Mouse (Mus musculus) ovary, postnatal 10 days (tissue): ENCODE results near the gene Camkmt.

Experiments used
- DNase-seq: peaks from one replicate; pipeline ENCODE4 v3.0.0; 2022; ENCODE audit warnings: low spot score

Camkmt gene

GRCm38 (mm10) chr17:85089621-85090020 is 731 bp upstream of the Camkmt start:
- DNase-seq: no peak

- DNase-seq: no peak
Observed at GRCm38 (mm10) chr17:85091762-85092161, 1.4 kb downstream of the Camkmt start.

DNA sequence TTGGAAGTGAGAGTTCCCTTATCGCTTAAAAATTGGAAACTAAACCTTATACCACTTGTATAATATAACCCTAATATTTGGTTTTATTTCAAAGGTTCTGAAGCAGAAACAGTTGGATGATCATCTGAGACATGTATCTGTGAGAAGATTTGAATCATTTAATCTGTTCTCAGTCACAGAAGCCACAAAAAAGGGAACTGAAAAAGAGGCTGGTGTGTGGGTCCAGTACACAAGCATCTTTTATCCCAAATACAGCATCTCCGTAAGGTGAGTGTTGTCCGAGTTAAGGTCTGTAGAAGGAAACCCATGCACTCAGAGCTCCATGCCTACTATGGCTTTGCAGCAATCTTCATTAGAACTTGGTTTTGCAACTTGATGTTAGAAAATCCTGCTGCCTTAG is 6.0 kb downstream of the Camkmt start:
- no peak for DNase-seq

DNA sequence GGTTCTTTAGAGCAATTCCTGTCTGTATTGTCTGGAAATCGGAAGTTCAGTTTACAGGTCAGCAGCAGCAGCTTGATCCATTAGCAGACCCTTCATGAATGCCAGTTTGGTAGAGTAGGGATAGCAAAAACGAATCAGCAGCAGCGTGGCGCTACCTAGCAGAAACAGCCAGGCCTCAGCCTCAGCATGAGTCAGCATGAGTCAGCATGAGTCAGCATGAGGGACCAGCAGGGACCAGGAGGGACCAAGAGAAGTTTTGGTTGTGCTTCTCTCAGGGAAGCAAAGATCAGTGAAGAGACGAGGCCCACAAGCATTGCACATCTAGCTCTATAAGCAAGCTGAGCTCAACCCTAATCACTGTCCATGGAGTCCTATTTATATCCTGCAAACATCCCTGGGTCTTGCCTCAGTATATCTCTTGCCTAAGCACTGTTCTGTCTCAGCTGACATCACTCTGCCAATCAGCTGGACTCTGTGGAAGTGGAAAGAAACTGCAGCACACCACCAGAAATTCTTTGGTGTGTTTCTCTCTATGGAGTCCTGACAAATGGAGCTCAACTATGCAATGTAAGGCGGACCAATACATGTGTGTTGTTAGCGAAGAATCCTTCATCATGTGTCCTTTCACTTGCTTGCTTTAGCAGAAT is 8.4 kb downstream of the Camkmt start:
- no peak for DNase-seq

- DNase-seq: no peak
Observed at GRCm38 (mm10) chr17:85100232-85100631, 9.9 kb downstream of the Camkmt start.

GRCm38 (mm10) chr17:85101751-85102150 is 11.4 kb downstream of the Camkmt start:
- DNase-seq: no peak

- DNase-seq: no peak
Observed at GRCm38 (mm10) chr17:85103310-85103709, 13.0 kb downstream of the Camkmt start.

- DNase-seq: no peak
Observed at GRCm38 (mm10) chr17:85110640-85111039, 20.3 kb downstream of the Camkmt start.

GRCm38 (mm10) chr17:85113441-85113840 is 23.1 kb downstream of the Camkmt start:
- DNase-seq: no peak

DNA sequence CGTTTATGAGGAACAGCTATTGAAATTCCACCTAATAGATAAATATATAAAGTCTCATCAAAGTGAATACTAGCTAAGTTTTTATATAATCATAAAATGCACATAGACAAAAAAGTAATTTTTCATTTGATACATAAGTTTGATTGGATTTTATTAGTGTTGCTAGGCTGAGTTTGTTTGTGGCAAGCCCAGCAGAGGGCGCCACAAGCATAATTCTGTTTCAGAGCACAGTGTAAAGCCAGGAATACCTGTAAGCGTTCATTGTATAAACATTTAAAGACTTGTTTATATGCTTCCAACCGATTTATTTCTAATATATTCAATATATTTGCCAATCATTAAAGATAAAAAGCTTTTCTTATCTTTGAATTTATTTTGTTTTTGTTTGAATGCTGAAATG is 26.3 kb downstream of the Camkmt start:
- DNase-seq: no peak

DNA sequence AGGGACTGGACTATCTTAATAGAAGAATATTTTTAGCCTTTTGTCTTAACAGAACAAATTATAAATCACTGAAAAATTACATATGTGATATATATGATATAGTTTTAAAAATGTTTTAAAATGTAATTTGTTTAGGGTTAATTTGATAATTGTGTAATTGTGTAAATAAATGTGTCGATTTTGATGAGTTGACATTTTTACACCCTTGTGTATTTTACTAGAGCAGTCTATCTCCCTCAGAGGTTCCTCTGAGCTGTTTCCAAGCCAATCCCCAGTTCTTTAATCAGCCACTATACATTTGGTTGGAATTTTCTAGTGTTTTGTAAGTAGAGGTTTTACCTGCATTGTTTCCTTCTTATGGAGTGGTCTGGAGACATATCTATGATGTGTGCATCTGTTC is 48.0 kb downstream of the Camkmt start:
- DNase-seq: no peak

GRCm38 (mm10) chr17:85141621-85142020 is 51.3 kb downstream of the Camkmt start:
- no peak for DNase-seq

GRCm38 (mm10) chr17:85142495-85143111 is 52.3 kb downstream of the Camkmt start:
- no peak for DNase-seq

DNA sequence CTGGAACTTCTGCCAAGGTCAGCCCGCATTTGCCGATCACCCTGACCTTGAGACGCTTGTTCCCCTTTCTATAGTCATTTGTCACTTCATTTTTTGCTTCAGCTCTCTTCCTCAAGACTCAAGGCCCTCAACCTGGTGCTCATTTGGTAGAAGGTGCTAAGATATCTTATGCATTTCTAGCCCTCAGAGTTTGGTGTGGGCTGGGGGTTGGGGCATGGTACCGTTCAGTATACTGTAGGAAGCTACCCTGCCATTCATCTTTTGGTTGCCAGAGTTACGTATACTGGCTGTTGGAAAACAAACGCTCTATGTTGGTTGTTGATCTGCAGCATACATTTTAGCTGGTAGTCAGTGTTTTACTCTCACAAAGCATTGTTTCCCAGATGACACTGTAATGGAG is 53.8 kb downstream of the Camkmt start:
- DNase-seq: no peak

GRCm38 (mm10) chr17:85148348-85148747 is 58.0 kb downstream of the Camkmt start:
- no peak for DNase-seq

GRCm38 (mm10) chr17:85149211-85149738 is 58.9 kb downstream of the Camkmt start:
- DNase-seq: no peak

DNA sequence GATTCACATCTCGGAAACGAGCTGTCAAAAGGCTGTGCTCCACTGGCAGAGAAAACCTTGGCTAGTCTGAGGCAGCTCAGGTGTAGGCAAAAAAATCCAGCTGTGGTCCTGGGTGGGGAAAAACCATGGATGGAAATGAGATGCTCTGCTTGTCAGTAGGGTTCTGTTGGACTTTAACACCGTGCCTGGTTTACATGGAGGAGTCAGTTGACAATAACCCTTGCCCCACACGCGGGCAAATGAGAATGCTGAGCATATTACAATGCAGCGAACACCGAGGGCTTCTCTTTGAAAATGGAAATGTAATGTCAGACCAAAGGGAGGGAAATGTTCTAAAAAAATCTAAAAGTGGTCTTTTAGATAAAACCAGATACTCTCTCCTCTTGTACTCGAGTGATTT is 60.9 kb downstream of the Camkmt start:
- DNase-seq: no peak

- DNase-seq: no peak
Observed at GRCm38 (mm10) chr17:85158202-85158601, 67.8 kb downstream of the Camkmt start.

DNA sequence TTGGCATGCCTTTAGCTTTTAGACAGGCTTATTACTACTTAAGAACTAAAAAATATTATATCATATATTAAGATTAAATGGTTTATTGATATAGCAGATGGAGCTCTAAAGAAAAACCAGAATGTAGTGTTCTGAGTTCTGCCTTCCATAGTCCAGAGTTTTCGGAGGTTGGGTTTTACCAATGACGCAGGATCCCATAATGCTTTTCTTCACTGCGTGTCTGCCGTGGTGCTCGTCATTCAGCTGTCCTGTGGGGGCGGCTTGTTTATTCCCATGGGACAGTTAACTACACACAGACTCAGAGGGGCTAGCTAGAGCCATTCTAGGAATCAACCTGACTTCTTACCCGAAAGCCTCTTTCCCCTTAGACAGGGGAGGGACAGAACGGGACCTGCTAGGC is 69.2 kb downstream of the Camkmt start:
- DNase-seq: no peak

- no peak for DNase-seq
Observed at GRCm38 (mm10) chr17:85160786-85161185, 70.4 kb downstream of the Camkmt start.

DNA sequence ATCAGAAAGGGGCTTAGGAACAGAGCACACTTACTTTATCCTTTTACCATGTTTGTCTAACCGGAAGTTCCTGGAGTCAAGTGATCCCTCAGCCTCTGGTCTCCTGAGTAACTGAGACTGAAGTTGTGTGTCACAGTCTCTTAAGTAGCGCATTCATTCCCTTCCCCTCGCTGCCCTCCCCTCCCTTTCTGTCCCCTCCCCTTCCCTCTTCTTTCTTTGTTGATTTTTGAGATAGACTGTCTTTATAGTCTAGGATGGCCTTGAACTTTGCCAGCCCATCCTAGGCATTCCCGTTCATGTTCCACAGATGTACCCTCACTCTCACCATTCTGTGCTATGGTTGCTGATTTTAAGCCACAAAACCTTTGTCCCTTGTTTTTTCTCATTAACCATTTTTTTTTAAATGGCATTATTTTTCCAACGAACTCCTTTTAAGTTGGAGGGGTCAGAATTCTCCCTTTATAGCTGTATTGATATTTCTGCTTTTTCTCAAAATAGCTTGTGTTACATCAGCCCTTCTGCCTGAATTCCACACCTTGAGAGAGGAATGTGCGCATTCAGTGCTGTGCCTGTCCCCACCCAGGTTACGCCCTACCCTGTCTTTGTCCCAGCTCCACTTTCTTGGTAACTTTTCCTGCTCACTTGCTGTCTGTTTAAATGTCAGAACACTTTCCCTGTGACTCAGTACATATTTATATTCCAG is 72.4 kb downstream of the Camkmt start:
- no peak for DNase-seq

DNA sequence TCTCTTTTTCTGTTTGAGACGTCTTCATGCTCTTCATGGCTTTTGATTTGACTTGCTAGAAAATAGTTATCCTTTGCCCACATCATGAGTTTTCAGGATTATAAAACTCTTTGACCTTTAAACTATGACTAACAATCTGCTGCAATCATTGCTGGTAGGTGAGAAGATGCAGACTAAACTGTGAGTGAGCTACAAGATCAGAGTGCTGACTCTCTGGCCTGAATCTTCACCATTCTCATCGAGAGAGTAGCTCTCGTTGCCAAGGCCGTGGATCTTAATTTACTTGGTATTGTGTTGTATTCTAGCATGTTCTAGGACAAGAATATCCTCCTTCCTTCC is 72.9 kb downstream of the Camkmt start:
- DNase-seq: no peak

GRCm38 (mm10) chr17:85168761-85169160 is 78.4 kb downstream of the Camkmt start:
- no peak for DNase-seq
